Mouse (Mus musculus) midbrain, embryonic 14.5 days (tissue): Measurements from ENCODE around the gene Ugt1a8. TPM values are rescaled to one million over a fixed set of nuclear protein-coding genes. Genes with fewer than 3 reads are reported as not detected.
"Not testable (repeated sequence)": the region's sequence is repeated elsewhere in the genome, so short reads cannot be mapped to it uniquely, and the experiment has no call there.

Source experiments
- ATAC-seq: fragments of 200-750 bp; cut with Nextera tagmentation; 2 replicates; pipeline ENCODE4 v1.8.0; 2017; ENCODE audit warnings: moderate number of reproducible peaks, moderate library complexity; ENCODE audit not compliant: low FRiP score, low TSS enrichment
- DNase-seq: peaks from one replicate; pipeline ENCODE4 v3.0.0-alpha.2; 2015
- H3K27ac ChIP-seq: fragments of 300-500 bp; sonication (generic); replicated peaks from 2 replicates; pipeline ENCODE4 v1.5.1; 2014; ENCODE audit warnings: mild to moderate bottlenecking, low read depth, low read length, moderate library complexity
- H3K27me3 ChIP-seq: fragments of 300-500 bp; sonication (generic); 2 replicates; pipeline ENCODE4 v1.6.1; 2014; ENCODE audit warnings: low read length, control low read depth, mixed read lengths; ENCODE audit not compliant: control insufficient read depth, insufficient read depth
- H3K36me3 ChIP-seq: fragments of 300-500 bp; sonication (generic); 2 replicates; pipeline ENCODE4 v1.6.1; 2014; ENCODE audit warnings: low read length, control low read depth; ENCODE audit not compliant: control insufficient read depth, insufficient read depth
- H3K4me1 ChIP-seq: fragments of 300-500 bp; sonication (generic); 2 replicates; pipeline ENCODE4 v1.6.1; 2014; ENCODE audit warnings: mild to moderate bottlenecking, antibody characterized with exemption, low read length, control low read depth; ENCODE audit not compliant: control insufficient read depth, insufficient read depth
- H3K4me2 ChIP-seq: fragments of 300-500 bp; sonication (generic); 2 replicates; pipeline ENCODE4 v1.6.1; 2014; ENCODE audit warnings: mild to moderate bottlenecking, low read length, moderate library complexity
- H3K4me3 ChIP-seq: fragments of 300-500 bp; sonication (generic); replicated peaks from 2 replicates; pipeline ENCODE4 v1.5.1; 2014; ENCODE audit warnings: low read depth, low read length
- H3K9ac ChIP-seq: fragments of 300-500 bp; sonication (generic); replicated peaks from 2 replicates; pipeline ENCODE4 v1.6.1; 2014; ENCODE audit warnings: mild to moderate bottlenecking, low read length, moderate library complexity
- H3K9me3 ChIP-seq: fragments of 300-500 bp; sonication (generic); 2 replicates; pipeline ENCODE4 v1.6.1; 2016; ENCODE audit warnings: low read length, control low read depth, mixed read lengths; ENCODE audit not compliant: control insufficient read depth
- WGBS: fragments of 180-500 bp; shearing (Covaris S2); extraction: QIAGEN DNeasy Blood & Tissue Kit; methylation state at CpG from one replicate; pipeline ENCODE4 v1.1.7; 2014; 5-methylcytosine and 5-hydroxymethylcytosine counted together
- polyA plus RNA-seq: library from polyadenylated mRNA; unstranded; fragments of >200 nt; fragmentation: Nextera tagmentation; extraction: Ambion mirVana; gene quantifications from 2 replicates; pipeline ENCODE4 v1.2.1, GENCODE M21; 2014

Gene Ugt1a8
- polyA plus RNA-seq, 1 experiment from 2014 or later: not detected

DNA sequence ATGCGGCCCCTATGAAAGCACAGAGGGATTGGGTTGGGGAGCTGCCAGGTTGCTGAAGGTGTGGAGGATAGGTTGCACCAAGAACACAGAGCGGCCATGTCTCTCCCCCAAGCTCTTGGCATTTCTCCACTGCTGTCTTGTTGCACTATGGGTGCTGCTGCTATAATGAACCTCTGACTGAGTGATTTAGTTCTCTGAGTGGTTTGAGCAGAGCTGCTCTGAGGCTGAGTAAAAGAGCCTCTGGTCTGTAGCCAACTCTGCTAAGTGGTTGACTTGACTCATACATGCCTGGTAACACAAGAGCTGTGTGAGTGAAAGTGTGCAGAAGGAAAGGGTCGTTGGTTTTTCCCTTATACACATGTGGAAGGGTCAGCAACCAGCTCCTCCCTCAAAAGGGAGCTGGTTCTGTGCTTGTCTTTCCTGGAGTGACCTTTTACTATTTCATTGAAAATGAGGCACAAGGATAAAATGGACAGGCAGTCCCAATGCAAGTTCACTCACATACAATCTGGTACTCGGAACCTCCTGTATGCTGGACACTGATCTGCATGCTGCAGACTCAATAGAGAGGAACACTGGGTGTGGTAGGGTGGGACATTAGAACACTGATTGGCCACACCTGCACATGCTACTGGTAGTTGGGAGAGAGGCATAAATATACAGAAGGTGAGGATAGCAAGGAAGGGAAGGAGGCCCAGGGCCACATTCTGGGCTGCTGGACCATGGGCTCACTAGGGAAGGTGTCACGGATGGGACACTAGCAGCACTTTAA, 16.3 kb downstream of the Ugt1a8 start:
- H3K36me3 ChIP-seq, ATAC-seq, H3K27ac ChIP-seq, H3K9ac ChIP-seq, H3K4me2 ChIP-seq, DNase-seq, H3K4me1 ChIP-seq, H3K9me3 ChIP-seq, H3K27me3 ChIP-seq, H3K4me3 ChIP-seq: not testable (repeated sequence)
- 92% methylated on average over 4 of the region's 5 CpGs for WGBS

- WGBS: 95% methylated on average over 1 of the region's 1 CpGs
- no peaks in the 10 kb centered on the region for H3K36me3 ChIP-seq
- ATAC-seq: no peak
Observed at GRCm38 (mm10) chr1:88104667-88105430, 17.2 kb downstream of the Ugt1a8 start.

GRCm38 (mm10) chr1:88105656-88106055, 18.0 kb downstream of the Ugt1a8 start:
- Histone ChIP-seq H3K36me3 (no peaks in the 10 kb centered on the region), H3K27ac (no peak overlapping the region), H3K4me2 (no peak overlapping the region), H3K27me3 (no peaks in the 10 kb centered on the region), H3K4me3 (no peak overlapping the region), H3K9me3 (no peaks in the 10 kb centered on the region), H3K4me1 (no peaks in the 10 kb centered on the region), H3K9ac (no peak overlapping the region)
- 60% methylated on average over 2 of the region's 2 CpGs for WGBS
- DNase-seq (no peak), ATAC-seq (no peak)

More at GRCm38 (mm10) chr1:88104667-88105430, 17.2 kb downstream of the Ugt1a8 start:
- no peak overlapping the region for H3K4me3 ChIP-seq
- no peak overlapping the region for H3K4me2 ChIP-seq
- H3K9me3 ChIP-seq: no peaks in the 10 kb centered on the region
- no peak for DNase-seq
- H3K27ac ChIP-seq: no peak overlapping the region
- no peaks in the 10 kb centered on the region for H3K27me3 ChIP-seq
- H3K4me1 ChIP-seq: no peaks in the 10 kb centered on the region
- no peak overlapping the region for H3K9ac ChIP-seq

DNA sequence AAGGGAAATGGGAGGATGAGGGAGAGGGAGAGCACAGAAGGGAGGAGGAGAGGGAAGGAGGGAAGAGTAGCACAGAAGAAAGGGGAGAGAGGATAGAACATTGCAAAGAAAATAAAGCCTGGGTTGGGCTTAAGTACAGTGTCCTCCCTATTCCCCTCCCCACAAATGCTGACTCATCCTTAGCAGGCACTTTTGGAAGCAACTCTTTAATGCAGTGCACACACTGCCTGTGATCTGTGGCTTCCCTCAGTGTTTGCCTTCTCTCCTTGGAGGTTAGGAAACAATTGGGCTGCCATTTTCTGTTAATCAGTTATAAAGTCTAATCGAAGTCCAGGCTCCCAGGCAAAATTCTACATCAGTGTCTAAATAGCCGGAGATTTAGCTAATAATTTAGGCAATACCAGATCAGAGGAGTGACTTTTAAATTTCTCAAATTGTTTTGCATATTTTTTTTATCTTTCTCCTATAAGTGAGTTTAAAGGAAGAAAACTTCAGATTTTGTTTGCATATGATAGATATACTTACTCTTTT, 21.5 kb downstream of the Ugt1a8 start:
- not testable (repeated sequence) for ATAC-seq

GRCm38 (mm10) chr1:88109604-88110003, 22.0 kb downstream of the Ugt1a8 start:
- H3K27ac ChIP-seq, ATAC-seq, H3K9ac ChIP-seq, H3K36me3 ChIP-seq, DNase-seq, H3K9me3 ChIP-seq, H3K4me1 ChIP-seq, H3K4me2 ChIP-seq, H3K4me3 ChIP-seq, H3K27me3 ChIP-seq: not testable (repeated sequence)
- WGBS: 90% methylated on average over 2 of the region's 2 CpGs

More for the DNA sequence above, 21.5 kb downstream of the Ugt1a8 start:
- not testable (repeated sequence) for H3K36me3 ChIP-seq, H3K4me3 ChIP-seq, H3K27ac ChIP-seq, H3K9me3 ChIP-seq, H3K9ac ChIP-seq, DNase-seq, H3K27me3 ChIP-seq, H3K4me1 ChIP-seq, H3K4me2 ChIP-seq
- WGBS: 86% methylated on average over 2 of the region's 2 CpGs

- WGBS: 97% methylated on average over 6 of the region's 6 CpGs
- not testable (repeated sequence) for H3K4me2 ChIP-seq, H3K9me3 ChIP-seq, ATAC-seq, H3K36me3 ChIP-seq, H3K4me1 ChIP-seq, H3K9ac ChIP-seq, H3K27me3 ChIP-seq, H3K4me3 ChIP-seq, H3K27ac ChIP-seq, DNase-seq
Observed at GRCm38 (mm10) chr1:88112769-88113168, 25.2 kb downstream of the Ugt1a8 start.

DNA sequence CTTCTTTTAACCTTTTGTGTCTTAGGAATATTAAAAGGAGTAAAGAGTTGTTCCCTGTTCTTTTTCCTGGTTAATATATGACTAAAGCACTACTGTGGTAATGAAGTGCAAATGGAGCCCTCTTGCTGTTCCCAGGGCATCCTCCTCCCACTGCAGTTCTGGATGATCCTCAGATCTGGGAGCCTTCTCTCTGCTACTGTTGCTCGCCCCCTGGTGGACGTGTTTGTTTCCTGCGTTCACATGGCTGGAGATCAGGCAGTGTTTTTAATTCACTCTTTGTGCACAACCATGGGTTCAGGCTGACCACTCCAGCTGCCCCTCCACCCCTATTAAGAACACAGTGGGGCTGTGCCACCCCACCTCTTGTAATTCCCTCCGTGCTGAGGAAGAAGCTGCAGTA, 32.9 kb downstream of the Ugt1a8 start:
- H3K4me3 ChIP-seq, H3K36me3 ChIP-seq, H3K27me3 ChIP-seq, H3K4me2 ChIP-seq, DNase-seq, H3K9me3 ChIP-seq, H3K9ac ChIP-seq, ATAC-seq, H3K27ac ChIP-seq, H3K4me1 ChIP-seq: not testable (repeated sequence)
- 10% methylated on average over 4 of the region's 4 CpGs for WGBS

- no CpG with 5 or more reads among the region's 1 CpGs for WGBS
- DNase-seq: peak; percentile 7
- not testable (repeated sequence) for ATAC-seq, H3K4me3 ChIP-seq, H3K27me3 ChIP-seq, H3K36me3 ChIP-seq, H3K4me1 ChIP-seq, H3K4me2 ChIP-seq, H3K9me3 ChIP-seq, H3K9ac ChIP-seq, H3K27ac ChIP-seq
Observed at GRCm38 (mm10) chr1:88121521-88121920, 33.9 kb downstream of the Ugt1a8 start.
